Mouse (Mus musculus) thymus, postnatal 25 days (tissue): ENCODE results near the gene Togaram1.

ENCODE experiments used
- DNase-seq: peaks from one replicate; pipeline ENCODE4 v3.0.0; 2022

Gene Togaram1

GRCm38 (mm10) chr12:64965124-64966026 lies at the start of gene Togaram1, which contains the start of gene Klhl28:
Togaram1 (plus strand) TSS chr12:64965804.
Klhl28 (minus strand) TSS chr12:64965534.
- peak; percentile 98 for DNase-seq

GRCm38 (mm10) chr12:64916735-64917134 lies 48.9 kb upstream of the Togaram1 start:
- no peak for DNase-seq

DNA sequence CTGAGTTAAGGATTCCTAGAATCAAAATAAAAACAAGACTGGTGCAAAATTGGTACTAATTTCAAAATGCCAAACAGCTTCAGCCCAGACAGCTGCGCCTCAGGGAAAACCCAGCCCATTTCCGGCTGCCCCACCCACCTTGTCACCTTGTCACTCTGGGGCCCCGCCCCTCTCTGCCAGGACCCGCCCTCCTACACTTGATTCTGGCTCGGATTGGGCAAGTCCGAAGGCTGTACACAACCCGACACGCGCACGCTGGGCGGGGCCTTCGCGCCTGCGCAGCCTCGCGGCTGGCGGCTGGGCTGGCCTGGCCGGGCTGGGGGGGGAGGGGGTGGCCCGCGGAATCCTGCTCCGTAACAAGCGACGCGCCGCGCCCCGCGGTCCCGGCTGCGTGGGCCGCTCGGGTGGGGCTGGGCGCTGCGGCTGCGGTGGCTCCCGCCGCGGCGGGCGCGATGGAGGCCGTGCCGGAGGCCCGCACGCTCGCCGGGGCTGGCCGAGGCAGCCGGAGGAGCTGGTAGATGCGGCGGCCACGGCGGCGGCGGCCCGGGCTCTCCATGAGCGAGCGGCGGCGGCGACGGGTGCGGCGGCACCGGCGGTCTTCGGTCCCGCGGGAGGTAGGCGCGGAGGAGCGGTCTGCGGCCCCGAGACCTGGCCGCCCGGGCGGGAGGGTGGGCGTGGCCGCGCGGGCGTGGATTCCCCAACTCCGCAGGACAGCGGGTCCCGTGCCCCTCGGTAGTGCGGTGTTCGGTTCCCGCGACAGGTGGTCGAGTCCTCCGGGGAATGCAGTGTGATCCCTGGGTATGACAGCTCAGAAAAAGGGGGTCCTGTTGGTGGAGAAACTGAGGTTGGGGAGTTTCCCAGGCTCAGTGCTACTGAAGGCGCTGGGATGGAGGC lies 47.8 kb upstream of the Togaram1 start, which contains the start of gene Gm527:
Gm527 (plus strand) TSS at position 329 of the 894 bp plus-strand sequence.
- DNase-seq, result peak; percentile 96

GRCm38 (mm10) chr12:64937493-64937892 lies 28.1 kb upstream of the Togaram1 start:
- DNase-seq, result peak; percentile 23

DNA sequence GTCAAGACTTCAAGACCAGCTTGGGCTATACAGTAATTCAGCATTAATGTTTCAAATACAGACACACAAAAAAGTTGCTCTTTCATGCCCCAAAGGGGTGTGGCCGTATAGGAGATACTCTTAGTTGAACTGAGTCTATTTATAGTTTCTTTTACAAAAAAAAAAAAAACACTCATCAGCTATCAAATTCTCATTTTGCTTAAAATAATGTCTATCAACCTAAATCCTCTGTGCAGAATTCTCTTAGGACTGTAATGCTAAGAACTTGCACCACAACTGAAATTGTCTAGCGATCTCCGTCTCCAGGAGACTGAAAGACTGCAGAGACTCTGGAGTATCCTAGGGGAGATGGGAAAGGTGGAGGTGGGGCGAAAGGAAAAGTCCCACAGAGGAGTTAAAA lies 1.0 kb upstream of the Togaram1 start:
- DNase-seq, result no peak

GRCm38 (mm10) chr12:64966101-64966631 lies 562 bp downstream of the Togaram1 start:
- peak; percentile 66 for DNase-seq

GRCm38 (mm10) chr12:64966652-64967435 lies 1.2 kb downstream of the Togaram1 start:
- no peak for DNase-seq

DNA sequence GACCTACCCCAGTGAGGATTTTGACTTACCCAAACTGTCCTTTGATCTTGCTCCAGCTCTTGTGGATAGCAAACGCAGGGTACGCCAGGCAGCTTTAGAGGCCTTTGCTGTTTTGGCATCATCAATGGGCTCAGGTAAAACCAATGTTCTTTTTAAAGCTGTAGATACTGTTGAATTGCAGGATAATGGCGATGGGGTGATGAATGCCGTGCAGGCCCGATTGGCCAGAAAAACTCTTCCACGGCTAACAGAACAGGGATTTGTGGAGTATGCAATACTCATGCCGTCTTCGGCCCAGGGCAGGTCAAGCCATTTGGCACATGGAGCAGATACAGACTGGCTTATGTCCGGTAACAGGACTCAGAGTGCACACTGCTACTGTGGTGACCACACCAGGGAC lies 1.9 kb downstream of the Togaram1 start:
- DNase-seq, result peak; percentile 3

GRCm38 (mm10) chr12:64968067-64968466 lies 2.5 kb downstream of the Togaram1 start:
- no peak for DNase-seq

- DNase-seq, result no peak
These were observed 5.8 kb downstream of the Togaram1 start for GRCm38 (mm10) chr12:64971399-64971798.

- no peak for DNase-seq
These were observed 6.5 kb downstream of the Togaram1 start for GRCm38 (mm10) chr12:64972063-64972462.

DNA sequence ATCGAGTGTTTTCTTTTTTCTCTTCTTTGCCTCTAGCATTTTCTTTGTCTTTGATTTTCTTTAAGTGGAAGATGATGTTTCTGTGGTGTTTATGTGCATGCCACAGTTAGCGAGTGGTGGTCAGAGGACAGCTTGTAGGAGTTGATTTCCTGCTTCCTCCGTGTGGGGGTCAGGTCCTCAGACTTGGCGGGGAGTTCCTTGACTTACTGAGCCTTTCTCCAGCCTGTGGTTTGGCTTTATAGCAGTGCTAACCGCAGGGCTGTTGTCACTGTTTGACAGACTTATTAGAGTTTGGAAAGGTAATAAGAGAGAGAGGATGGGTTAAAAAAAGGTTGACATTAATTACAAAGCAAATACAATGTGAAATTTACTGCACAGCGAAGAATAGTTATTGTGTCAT lies 10.0 kb downstream of the Togaram1 start:
- DNase-seq, result no peak

- DNase-seq, result no peak
These were observed 10.6 kb downstream of the Togaram1 start for GRCm38 (mm10) chr12:64976191-64976590.

DNA sequence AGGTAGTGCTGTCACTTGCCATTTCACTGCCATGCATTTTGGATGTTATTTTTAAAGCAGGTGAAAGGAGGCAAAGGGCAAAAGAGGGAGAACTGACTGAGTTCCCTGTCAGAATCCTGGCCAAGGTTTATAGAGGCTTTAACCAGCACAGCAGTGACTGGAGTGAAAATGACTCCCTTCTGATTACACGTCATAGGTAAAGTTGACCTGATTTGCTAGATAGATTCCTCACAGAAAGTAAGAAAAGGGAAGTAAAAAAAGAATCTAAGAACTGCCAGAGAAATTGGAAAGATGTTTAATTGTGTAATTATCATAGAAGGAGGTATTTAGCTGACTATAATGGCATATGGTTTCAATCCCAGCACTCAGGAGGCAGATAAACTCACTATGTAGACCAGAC lies 11.9 kb downstream of the Togaram1 start:
- DNase-seq, result no peak

DNA sequence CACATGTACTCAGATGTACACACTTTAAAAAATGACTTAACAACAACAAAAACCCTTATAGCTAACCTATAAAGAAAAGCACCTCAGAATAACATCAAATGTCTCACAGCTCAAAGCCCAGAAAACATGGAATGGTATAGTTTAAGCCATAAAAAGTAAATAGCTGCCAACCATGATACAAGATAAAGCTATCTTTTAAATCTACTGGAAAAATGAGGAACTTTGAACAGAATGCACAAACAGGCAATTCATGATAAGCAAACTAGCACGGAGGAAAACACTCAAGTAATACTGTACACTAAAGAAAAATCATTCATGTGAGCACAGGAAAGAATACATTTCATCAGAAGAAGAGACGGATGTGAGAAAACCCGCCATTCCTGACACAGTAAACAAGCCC lies 42.1 kb downstream of the Togaram1 start:
- no peak for DNase-seq

- DNase-seq, result no peak
These were observed 57.2 kb downstream of the Togaram1 start for GRCm38 (mm10) chr12:65022842-65023241.

DNA sequence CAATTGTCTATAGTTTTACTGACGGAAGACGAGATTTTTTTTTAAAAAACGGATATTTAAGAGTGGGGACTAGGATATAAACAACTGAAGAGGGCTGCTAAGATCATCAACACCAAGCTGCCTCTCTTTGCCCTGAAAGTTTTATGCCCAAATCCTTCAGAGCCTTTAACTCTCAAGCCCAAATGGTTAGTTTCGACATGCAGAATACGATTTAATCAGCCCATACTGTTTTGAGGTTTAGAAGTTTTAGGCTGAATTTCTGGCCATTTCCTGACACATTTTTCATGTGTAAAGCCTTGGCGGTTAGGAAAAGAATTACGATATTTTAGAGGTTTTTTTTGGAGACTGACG lies 70.2 kb downstream of the Togaram1 start:
- DNase-seq, result no peak

- peak; percentile 92 for DNase-seq
These were observed 70.7 kb downstream of the Togaram1 start, which contains the start of gene Prpf39 for GRCm38 (mm10) chr12:65036190-65036870. Prpf39 (plus strand) TSS chr12:65036333.

DNA sequence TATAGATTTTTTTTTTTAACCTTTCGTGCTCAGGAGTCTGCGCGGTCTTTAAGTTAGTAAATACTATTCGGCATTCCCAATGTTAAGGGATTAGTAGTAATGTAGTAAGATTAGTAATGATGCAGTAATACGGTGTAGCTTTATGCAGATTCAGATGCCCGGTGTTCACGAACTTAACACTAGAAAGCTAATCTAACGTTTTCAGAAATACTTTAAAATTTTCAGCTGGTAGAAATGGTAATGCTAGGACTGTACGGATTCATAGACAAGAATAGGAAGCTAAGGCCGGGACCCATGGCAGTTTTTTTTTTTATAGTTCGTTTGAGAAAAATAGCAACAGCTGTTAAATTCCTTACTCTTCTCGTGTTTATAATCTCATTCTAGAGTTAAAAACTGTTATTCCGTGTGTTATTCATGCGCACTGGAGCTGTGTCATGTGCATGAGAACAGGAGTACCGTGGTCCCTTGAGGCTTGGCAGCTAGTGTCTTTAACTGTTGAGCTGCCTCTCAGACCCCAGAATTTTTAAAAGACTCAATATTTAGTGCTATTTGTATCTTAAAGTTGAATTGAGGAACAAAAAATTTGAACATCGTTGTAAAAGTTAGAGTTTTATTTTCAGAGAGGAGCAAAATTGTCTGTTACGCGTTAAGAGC lies 71.4 kb downstream of the Togaram1 start:
- no peak for DNase-seq

DNA sequence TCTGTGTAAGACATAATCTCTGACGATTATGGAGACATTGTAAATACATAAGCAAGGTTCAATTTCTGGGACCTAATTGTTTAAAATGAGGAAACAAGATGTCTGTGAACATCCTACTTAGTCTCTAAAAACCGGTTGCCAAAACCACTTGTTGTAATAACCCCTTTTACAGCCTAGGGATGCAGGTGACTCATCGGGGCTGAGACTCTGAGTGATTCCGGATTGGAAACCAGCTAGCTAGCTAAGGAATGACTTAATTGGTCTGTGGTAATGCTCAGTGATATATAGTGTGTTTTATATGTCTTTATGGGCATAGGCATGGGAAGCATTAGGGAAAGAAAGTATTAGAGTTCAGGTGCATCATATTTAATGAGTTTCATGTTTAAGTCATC lies 71.9 kb downstream of the Togaram1 start:
- no peak for DNase-seq

- DNase-seq, result no peak
These were observed 83.2 kb downstream of the Togaram1 start for GRCm38 (mm10) chr12:65048799-65049198.
